Mouse (Mus musculus): ENCODE data around the gene Zcchc10. TPM values are rescaled to one million over a fixed set of nuclear protein-coding genes. Genes with fewer than 3 reads are reported as not detected.

Gene Zcchc10
- polyA plus RNA-seq, 1 experiment from 2014 or later: 18.1 TPM

DNA sequence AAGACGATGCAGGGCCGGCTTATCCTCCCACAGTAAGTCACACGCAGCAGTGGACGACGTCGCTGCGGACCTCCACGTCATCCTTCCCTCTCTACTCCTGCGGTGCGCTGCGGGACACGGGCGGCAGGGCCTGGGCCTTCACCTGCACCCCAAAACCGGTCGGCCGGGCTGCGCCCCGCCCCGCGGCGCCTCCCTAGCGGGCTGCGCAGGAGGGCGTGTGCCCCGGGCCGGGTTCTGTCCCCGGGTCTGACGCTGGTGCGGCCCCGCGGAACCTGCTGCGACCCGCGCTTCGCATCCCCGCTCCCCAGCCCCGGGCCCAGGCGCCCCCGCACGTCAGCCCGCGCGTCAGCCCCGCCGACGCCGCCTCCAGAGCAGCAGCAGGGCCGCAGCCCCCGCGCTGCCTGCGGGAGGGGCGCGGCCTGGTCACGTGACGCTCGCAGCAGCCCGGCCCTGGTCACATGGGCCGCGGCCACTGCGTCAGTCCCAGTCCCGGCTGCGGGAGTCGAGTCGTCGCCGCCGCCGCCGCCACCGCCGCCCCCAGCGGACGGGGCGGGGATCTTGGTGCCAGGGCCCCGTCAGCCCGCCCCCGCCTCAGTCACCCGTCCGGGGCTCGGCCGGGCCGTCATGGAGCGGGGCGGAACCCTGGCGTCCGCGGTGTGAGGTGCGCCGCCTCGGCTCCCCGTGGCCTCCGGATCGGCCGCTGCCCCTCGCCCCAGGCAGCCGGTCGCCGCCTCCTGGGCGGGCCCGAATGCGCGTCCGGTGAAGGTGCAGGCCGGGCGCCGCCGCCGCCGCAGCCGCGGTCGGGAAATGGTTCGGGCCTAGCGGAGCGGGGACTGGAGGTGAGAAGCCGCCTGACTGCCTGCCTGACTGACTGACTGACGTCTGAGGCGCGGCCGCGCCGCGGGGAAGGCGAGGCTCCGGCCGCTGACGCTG, 26.1 kb downstream of the Zcchc10 start, which contains the start of gene Aff4:
Aff4 (plus strand) TSS at position 543 of the 933 bp plus-strand sequence.
- Histone ChIP-seq H3K9me3 (no peaks in the 10 kb centered on the region), H3K27me3 (replicated peaks) (no peaks in the 10 kb centered on the region), H3K4me2 (peak within 1 kb of the TSS; percentile 88), H3K27ac (peak within 1 kb of the TSS; percentile 97), H3K4me1 (no peaks in the 10 kb centered on the region; the same call in 1 of the 2 replicates), H3K9ac (peak within 1 kb of the TSS; percentile 99), H3K4me3 (replicated peaks) (peak within 1 kb of the TSS; percentile 96), H3K36me3 (no peaks in the 10 kb centered on the region)
- WGBS: under 1% methylated on average over 99 of the region's 127 CpGs
- peak; percentile 91 for ATAC-seq (ENCODE audit: insufficient read depth, low FRiP score, low read depth)

DNA sequence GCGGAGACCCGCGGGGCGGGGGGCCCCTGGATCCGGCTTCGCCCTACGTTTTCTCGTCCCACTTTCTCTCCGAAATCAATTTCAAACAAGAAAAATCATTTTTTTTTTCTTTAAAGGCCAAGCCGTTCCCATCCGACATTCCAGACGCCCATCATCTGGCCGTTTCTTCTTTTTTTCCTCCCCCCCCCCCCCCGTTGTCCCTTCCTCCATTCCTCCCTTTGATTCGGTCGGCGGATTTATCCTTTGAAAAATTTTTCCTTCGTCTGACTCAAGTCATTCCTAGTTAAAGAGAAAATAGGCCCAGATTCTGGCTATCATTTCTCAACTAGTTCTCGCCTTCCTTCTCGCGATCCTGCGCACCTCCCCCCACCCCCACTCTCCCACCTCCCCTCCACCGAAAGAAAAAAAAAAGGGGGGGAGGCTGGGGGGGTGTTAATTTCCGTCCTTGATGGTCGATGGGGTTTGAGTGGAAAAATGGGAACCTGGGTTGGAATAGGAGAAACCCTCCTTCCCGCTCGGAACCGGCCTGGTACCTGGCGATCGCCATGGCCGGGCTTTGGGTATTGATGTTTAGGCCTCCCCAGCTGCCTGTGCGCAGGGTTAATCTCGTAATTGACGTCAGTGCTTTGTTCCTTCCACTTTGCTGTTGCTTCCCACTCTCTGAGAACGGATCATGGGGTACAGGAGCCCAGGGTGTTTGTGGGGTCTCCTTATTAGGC, 26.9 kb downstream of the Zcchc10 start:
- peak overlapping the region; percentile 97 for H3K27ac ChIP-seq
- no peaks in the 10 kb centered on the region; the same call in 1 of the 2 replicates for H3K4me1 ChIP-seq
- under 1% methylated on average over 33 of the region's 35 CpGs for WGBS
- peak overlapping the region; percentile 88 for H3K4me2 ChIP-seq
- H3K9ac ChIP-seq: peak overlapping the region; percentile 99
- no peak for ATAC-seq (ENCODE audit: insufficient read depth, low FRiP score, low read depth)
- H3K9me3 ChIP-seq: no peaks in the 10 kb centered on the region
- H3K27me3 ChIP-seq (replicated peaks): no peaks in the 10 kb centered on the region
- peak overlapping the region; percentile 96 for H3K4me3 ChIP-seq (replicated peaks)
- H3K36me3 ChIP-seq: no peaks in the 10 kb centered on the region

DNA sequence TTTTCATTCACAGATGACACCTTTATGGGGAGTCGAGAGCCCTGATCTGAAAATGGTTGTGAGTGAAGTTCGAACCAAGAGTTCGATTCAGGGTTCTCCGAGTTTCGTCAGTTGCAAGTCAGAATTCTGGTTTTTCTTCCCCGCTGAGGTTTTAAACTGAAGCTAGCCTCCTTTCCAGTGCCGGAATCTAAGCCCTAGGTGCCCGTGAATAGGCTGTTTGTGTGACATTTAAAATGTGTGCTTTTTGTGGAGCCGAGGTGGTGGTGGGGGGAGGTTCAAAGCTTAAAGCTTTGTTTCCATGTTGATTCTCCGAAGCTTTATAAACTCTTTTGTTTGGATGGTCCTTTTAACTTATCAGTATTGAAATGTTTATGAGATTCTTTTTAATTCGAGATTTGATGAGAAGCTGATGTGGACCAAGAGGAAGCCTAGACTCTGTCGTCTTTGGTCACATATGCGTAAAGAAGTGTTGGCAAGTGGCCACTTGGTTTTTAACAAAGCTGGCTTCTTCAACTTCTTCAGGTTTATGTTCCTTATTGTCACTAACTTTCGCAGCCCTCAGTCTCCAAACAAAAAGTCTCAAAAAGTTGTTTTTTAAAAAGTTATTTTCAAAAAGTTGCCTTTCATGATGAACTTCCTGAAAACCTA, 27.6 kb downstream of the Zcchc10 start:
- Histone ChIP-seq H3K36me3 (no peaks in the 10 kb centered on the region), H3K4me1 (no peaks in the 10 kb centered on the region; the same call in 1 of the 2 replicates), H3K27ac (peak overlapping the region; percentile 97), H3K9ac (peak overlapping the region; percentile 99), H3K9me3 (no peaks in the 10 kb centered on the region), H3K4me3 (replicated peaks) (peak overlapping the region; percentile 96), H3K4me2 (peak overlapping the region; percentile 88), H3K27me3 (replicated peaks) (no peaks in the 10 kb centered on the region)
- 3% methylated on average over 14 of the region's 14 CpGs for WGBS
- ATAC-seq (ENCODE audit: insufficient read depth, low FRiP score, low read depth): no peak

DNA sequence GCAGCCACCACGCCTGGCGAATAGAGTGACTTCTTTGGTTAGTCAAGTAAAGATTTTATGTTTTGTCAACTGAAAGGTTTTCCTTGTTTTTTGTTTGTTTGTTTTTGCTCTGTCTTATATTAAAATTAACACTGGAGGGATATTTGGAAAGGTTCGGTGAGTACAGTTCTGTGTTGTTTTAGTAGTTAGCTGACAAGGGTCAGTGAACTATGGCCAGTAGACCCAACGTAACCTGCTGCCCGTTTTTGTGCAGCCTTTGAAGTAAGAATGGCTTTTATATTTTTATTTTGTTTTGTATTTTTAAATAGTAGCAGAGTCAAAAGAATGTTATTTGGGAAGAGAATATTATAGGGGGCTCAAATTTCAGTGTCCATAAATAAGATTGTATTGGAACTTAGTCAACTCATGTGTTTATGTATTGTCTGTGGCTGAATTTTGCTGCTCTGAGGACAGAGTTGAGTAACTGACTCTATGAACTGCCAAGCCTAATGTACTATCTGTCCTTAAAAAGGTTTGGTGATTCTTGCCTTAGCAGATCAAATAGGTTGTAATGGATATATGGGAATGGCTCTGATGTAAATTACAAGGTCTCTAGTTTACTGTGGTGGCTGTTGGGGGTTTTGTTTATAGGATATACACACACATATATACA, 34.2 kb downstream of the Zcchc10 start:
- ATAC-seq (ENCODE audit: insufficient read depth, low FRiP score, low read depth): no peak
- Histone ChIP-seq H3K4me2 (no peak overlapping the region), H3K36me3 (no peaks in the 10 kb centered on the region), H3K9me3 (no peaks in the 10 kb centered on the region), H3K4me1 (no peaks in the 10 kb centered on the region), H3K4me3 (replicated peaks) (no peak overlapping the region), H3K27ac (no peak overlapping the region), H3K27me3 (replicated peaks) (no peaks in the 10 kb centered on the region), H3K9ac (no peak overlapping the region)
- WGBS: 86% methylated on average over 5 of the region's 5 CpGs

DNA sequence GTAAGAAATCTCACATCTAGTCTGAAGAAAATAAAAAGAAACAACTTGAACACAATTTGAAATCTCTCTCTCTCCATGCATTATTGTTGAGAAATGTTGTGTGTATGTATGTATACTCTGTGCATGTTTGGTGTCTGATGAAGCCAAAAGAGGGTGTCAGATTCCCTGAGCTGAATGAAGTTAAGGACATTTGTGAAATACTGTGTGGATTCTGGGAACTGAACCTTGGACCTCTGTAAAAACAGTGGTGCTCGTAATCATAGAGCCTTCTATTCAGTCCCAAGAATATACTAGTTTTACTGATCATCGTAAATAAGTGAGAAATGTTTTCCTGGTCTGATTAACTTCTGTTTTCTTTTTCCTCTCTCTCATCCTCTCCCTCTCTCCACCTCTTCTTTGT, 42.6 kb downstream of the Zcchc10 start:
- Histone ChIP-seq H3K4me1 (no peaks in the 10 kb centered on the region), H3K9ac (no peak overlapping the region), H3K9me3 (no peaks in the 10 kb centered on the region), H3K4me3 (replicated peaks) (no peak overlapping the region), H3K36me3 (peaks cover 7% of the 10 kb centered on the region; the same call in 1 of the 2 replicates), H3K27me3 (replicated peaks) (no peaks in the 10 kb centered on the region), H3K27ac (no peak overlapping the region), H3K4me2 (no peak overlapping the region)
- WGBS: 91% methylated on average over 2 of the region's 2 CpGs
- no peak for ATAC-seq (ENCODE audit: insufficient read depth, low FRiP score, low read depth)

DNA sequence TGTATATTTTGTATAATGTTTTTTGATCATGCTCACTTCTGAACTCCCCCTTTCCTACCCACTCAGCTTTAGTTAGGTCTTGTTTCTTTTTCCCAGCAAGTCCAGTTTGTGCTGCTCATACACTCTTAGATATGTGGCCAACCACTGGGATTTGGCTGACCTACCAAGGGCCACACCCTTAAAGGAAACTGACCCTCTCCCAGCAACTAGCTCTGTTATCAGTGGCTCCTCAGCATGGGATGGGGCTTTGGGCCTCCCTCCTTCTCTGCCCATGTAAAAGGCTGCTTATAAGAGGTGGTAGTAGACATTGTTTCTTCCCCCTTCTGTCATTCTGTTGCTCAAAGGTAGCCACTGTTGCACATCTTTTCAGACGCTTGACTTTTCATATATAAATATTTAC, 54.4 kb downstream of the Zcchc10 start:
- no peak for ATAC-seq (ENCODE audit: insufficient read depth, low FRiP score, low read depth)
- no peak overlapping the region for H3K9ac ChIP-seq
- no peak overlapping the region for H3K27ac ChIP-seq
- H3K4me2 ChIP-seq: no peak overlapping the region
- no peaks in the 10 kb centered on the region for H3K4me1 ChIP-seq
- no peak overlapping the region for H3K4me3 ChIP-seq (replicated peaks)
- no peaks in the 10 kb centered on the region for H3K27me3 ChIP-seq (replicated peaks)
- no peaks in the 10 kb centered on the region for H3K9me3 ChIP-seq
- 79% methylated on average over 1 of the region's 1 CpGs for WGBS
- H3K36me3 ChIP-seq: peaks cover 12% of the 10 kb centered on the region; the same call in 1 of the 2 replicates

Other genes with a start within 250 kb of the Zcchc10 start
- gene Hspa4, start 24.2 kb upstream of the Zcchc10 start, polyA plus RNA-seq (2015; fragmentation: Nextera tagmentation; extraction: Ambion mirVana): 93.4 and 96.0 TPM in 2 replicates
- gene Aff4, start 26.2 kb downstream of the Zcchc10 start, polyA plus RNA-seq (2015; fragmentation: Nextera tagmentation; extraction: Ambion mirVana): 44.9 and 54.6 TPM in 2 replicates
- 1.5 and 4.1 TPM in 2 replicates for gene Leap2, start 98.5 kb downstream of the Zcchc10 start, polyA plus RNA-seq (2015; fragmentation: Nextera tagmentation; extraction: Ambion mirVana)
- gene Uqcrq, start 106.2 kb downstream of the Zcchc10 start, polyA plus RNA-seq (2015; fragmentation: Nextera tagmentation; extraction: Ambion mirVana): 612 and 619 TPM in 2 replicates
- gene Gdf9, start 106.3 kb downstream of the Zcchc10 start, polyA plus RNA-seq (2015; fragmentation: Nextera tagmentation; extraction: Ambion mirVana): 1.2 and 1.3 TPM in 2 replicates
- 0.14 and 0.19 TPM in 2 replicates for gene Gm10447, start 132.4 kb downstream of the Zcchc10 start, polyA plus RNA-seq (2015; fragmentation: Nextera tagmentation; extraction: Ambion mirVana)
- 1.3 and 1.6 TPM in 2 replicates for gene Shroom1, start 132.5 kb downstream of the Zcchc10 start, polyA plus RNA-seq (2015; fragmentation: Nextera tagmentation; extraction: Ambion mirVana)
- not detected in 2 replicates for gene Gm9837, start 145.8 kb downstream of the Zcchc10 start, polyA plus RNA-seq (2015; fragmentation: Nextera tagmentation; extraction: Ambion mirVana)
- not detected in 2 replicates for gene Gm9945, start 155.5 kb downstream of the Zcchc10 start, polyA plus RNA-seq (2015; fragmentation: Nextera tagmentation; extraction: Ambion mirVana)
- 0.85 and 2.0 TPM in 2 replicates for gene Sowaha, start 155.6 kb downstream of the Zcchc10 start, polyA plus RNA-seq (2015; fragmentation: Nextera tagmentation; extraction: Ambion mirVana)
- 25.3 and 25.4 TPM in 2 replicates for gene Sept8, start 194.6 kb downstream of the Zcchc10 start, polyA plus RNA-seq (2015; fragmentation: Nextera tagmentation; extraction: Ambion mirVana)
- 51.0 and 62.6 TPM in 2 replicates for gene Kif3a, start 242.7 kb downstream of the Zcchc10 start, polyA plus RNA-seq (2015; fragmentation: Nextera tagmentation; extraction: Ambion mirVana)